Mouse (Mus musculus) activated CD4-positive, CD25-positive, alpha-beta regulatory T cell, adult 4 months (primary cell): ENCODE measurements around the gene Gm10959. TPM values are rescaled to one million over a fixed set of nuclear protein-coding genes. Genes with fewer than 3 reads are reported as not detected.

Experiments
- ATAC-seq: one replicate; pipeline ENCODE4 v1.8.0; 2017
- polyA plus RNA-seq, 2 experiments: library from polyadenylated mRNA; unstranded; fragments of 100-300 nt; shearing (Covaris generic); gene quantifications; one replicate each; pipeline ENCODE4 v1.2.1; 2017

Gene Gm10959
- polyA plus RNA-seq, 2 experiments from 2014 or later, result not detected

- no peak for ATAC-seq
Measured at GRCm38 (mm10) chr3:122888371-122888819, 30.8 kb downstream of the Gm10959 start.

- no peak for ATAC-seq
Measured at GRCm38 (mm10) chr3:122887505-122888301, 31.5 kb downstream of the Gm10959 start.

DNA sequence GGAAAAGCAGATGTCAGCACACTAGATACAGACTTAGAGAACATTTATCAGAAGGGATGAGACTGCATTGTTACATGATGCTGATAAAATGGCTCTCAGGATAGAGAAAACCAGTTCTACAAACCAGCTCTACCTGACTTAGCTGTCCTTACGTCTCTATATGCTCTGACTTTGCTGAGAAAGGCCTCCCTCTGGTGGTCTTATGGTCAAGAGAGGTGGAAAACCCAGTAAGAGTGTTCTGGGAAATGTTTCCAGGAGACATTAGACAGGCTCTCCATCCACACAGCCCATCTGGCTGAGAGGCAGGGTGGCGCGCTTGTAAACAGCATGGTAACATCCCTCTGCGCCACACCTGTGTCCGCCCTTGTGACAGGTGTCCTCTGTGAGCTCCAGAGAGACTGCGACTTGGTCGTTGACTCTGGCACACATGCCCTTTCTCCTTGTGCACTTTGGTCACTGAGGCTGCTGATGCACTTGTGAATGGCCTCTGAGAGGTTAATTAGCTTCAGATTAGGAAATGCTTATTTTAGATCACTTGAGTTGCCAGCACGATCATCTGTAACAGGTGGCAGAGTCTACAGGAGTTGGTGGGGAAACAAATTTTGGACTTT is 40.4 kb downstream of the Gm10959 start:
- ATAC-seq, result no peak

- no peak for ATAC-seq
Measured at GRCm38 (mm10) chr3:122877543-122877942, 41.6 kb downstream of the Gm10959 start.

GRCm38 (mm10) chr3:122876870-122877269 is 42.3 kb downstream of the Gm10959 start:
- no peak for ATAC-seq

DNA sequence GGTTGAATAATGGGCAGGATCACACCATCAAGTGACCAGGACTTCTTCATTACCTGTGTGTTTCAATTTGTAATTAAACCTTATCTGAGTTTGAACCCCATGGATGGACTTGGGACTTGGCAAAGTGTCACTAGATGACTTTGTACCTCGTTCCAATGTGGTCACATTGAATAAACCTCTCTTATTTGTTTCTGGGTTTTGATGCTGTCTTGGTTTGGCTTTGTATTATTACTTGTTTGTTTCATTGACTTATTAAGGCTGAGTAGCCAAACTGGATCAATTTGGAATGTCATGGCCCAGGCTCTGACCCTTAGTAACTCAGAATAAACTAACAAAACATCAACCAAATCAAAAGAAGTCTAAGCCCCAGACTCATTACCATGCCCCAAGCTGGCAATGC is 47.6 kb downstream of the Gm10959 start:
- ATAC-seq, result no peak

- no peak for ATAC-seq
Measured at GRCm38 (mm10) chr3:122868270-122868669, 50.9 kb downstream of the Gm10959 start.

GRCm38 (mm10) chr3:122865092-122865491 is 54.1 kb downstream of the Gm10959 start:
- ATAC-seq, result no peak

Other genes starting within 250 kb of the Gm10959 start
- under 1 TPM; 0.15 to 0.29 TPM for gene Pde5a, start 190.4 kb downstream of the Gm10959 start, polyA plus RNA-seq
- gene Fabp2, start 24.3 kb downstream of the Gm10959 start, polyA plus RNA-seq, result not detected
- 100 to 1,000 TPM in 1 of 2 experiments, 10 to 100 TPM in 1; 97.1 to 130 TPM for gene 1810037I17Rik, start 4.8 kb upstream of the Gm10959 start, polyA plus RNA-seq
- 10 to 100 TPM; 10.9 to 14.1 TPM for gene Usp53, start 65.2 kb upstream of the Gm10959 start, polyA plus RNA-seq
- gene Myoz2, start 115.7 kb upstream of the Gm10959 start, polyA plus RNA-seq, result not detected